Mouse (Mus musculus): ENCODE measurements at regions not wholly inside any gene's neighbourhood (a gene's known extent, or its start where the extent isn't known, plus 50 kb on each side); places are given as distances from the start of the nearest gene placed in this dataset.

GRCm38 (mm10) chr4:3080385-3081125, 86.6 kb upstream of the Vmn1r2 start:
- no peak for DNase-seq

- peak; percentile 1 for DNase-seq
Measured at GRCm38 (mm10) chr4:3081148-3081952, 85.8 kb upstream of the Vmn1r2 start.

GRCm38 (mm10) chr4:3081953-3082950, 84.9 kb upstream of the Vmn1r2 start:
- DNase-seq = peak; percentile 1

- peak; percentile 2 for DNase-seq
Measured at GRCm38 (mm10) chr4:3083161-3084020, 83.7 kb upstream of the Vmn1r2 start.

GRCm38 (mm10) chr4:3084021-3084545, 83.0 kb upstream of the Vmn1r2 start:
- no peak for DNase-seq

GRCm38 (mm10) chr4:3085456-3086448, 81.4 kb upstream of the Vmn1r2 start:
- DNase-seq = peak; percentile 0

GRCm38 (mm10) chr4:3087616-3088015, 79.5 kb upstream of the Vmn1r2 start:
- DNase-seq = peak; percentile 2

GRCm38 (mm10) chr4:3089567-3090377, 77.3 kb upstream of the Vmn1r2 start:
- no peak for DNase-seq

GRCm38 (mm10) chr4:3090378-3090735, 76.8 kb upstream of the Vmn1r2 start:
- DNase-seq = no peak

GRCm38 (mm10) chr4:3090742-3091141, 76.4 kb upstream of the Vmn1r2 start:
- DNase-seq = no peak

Data from cerebellum, adult 11-12 months (tissue).